ENCODE assay signal across 36 mouse cellular contexts in the genomic region with DNA sequence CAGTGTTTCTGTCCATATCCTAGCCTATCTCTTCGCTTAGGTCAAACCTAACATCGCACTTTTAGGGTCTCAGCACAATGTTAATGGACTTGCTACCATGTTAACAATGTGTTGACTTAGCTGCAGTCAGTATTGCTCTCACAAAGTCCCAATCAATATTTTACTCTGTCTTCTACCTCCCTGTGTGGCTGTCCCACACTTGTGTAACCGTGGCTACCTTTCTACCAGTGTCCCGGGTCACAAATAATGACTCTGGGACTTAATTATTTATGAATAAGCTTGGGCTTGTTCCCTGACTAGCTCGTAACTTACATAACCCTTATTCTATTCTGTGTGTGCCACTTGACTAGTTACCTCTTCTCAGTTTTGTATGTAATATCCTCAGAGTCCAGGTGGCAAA. TPM values are rescaled to one million over a fixed set of nuclear protein-coding genes. Genes with fewer than 3 reads are reported as not detected.
"Had no signal": no experiment of that assay in that cellular context is flagged by ENCODE, and none has a peak within 500 bp of the region (broad histone marks: within the 10 kb centered on the region; RNA-seq: fewer than 3 reads in every experiment).

No protein-coding gene starts in this region.

- H3K9me3 ChIP-seq: heart, embryonic 10.5 days; heart, embryonic 12.5 days; heart, embryonic 13.5 days; heart, embryonic 15.5 days; hindbrain, embryonic 10.5 days; hindbrain, embryonic 12.5 days; hindbrain, embryonic 13.5 days; hindbrain, embryonic 15.5 days; intestine, embryonic 15.5 days; kidney, embryonic 15.5 days had no signal

- ATAC-seq: hindbrain, embryonic 16.5 days; hindbrain, postnatal 0 days; inflammation-experienced regulatory T-cells, adult 6 months; intestine, embryonic 15.5 days; intestine, embryonic 16.5 days; intestine, postnatal 0 days had no signal

- H3K4me2 ChIP-seq: heart, embryonic 11.5 days; heart, embryonic 12.5 days; heart, embryonic 13.5 days; heart, embryonic 15.5 days; hindbrain, embryonic 12.5 days; hindbrain, embryonic 13.5 days; hindbrain, embryonic 14.5 days; hindbrain, embryonic 15.5 days; intestine, embryonic 15.5 days; kidney, embryonic 15.5 days had no signal

- H3K9ac ChIP-seq: heart, embryonic 12.5 days; heart, embryonic 13.5 days; heart, embryonic 15.5 days; hindbrain, embryonic 12.5 days; hindbrain, embryonic 13.5 days; hindbrain, embryonic 14.5 days; hindbrain, embryonic 15.5 days; intestine, embryonic 15.5 days; kidney, embryonic 15.5 days had no signal

- H3K4me3 ChIP-seq: heart, embryonic 10.5 days; heart, embryonic 12.5 days; heart, embryonic 13.5 days; heart, embryonic 15.5 days; hindbrain, embryonic 10.5 days; hindbrain, embryonic 12.5 days; hindbrain, embryonic 13.5 days; hindbrain, embryonic 15.5 days; intestine, embryonic 15.5 days; kidney, embryonic 15.5 days; layer of hippocampus, adult 2 months had no signal

- H3K36me3 ChIP-seq: heart, embryonic 10.5 days; heart, embryonic 12.5 days; heart, embryonic 13.5 days; heart, embryonic 15.5 days; hindbrain, embryonic 10.5 days; hindbrain, embryonic 12.5 days; hindbrain, embryonic 13.5 days; hindbrain, embryonic 15.5 days; intestine, embryonic 15.5 days; kidney, embryonic 15.5 days had no signal

- H3K27me3 ChIP-seq: heart, embryonic 12.5 days; hindbrain, embryonic 12.5 days; hindbrain, embryonic 13.5 days; hindbrain, embryonic 15.5 days had no signal

- H3K27ac ChIP-seq: heart, embryonic 10.5 days; heart, embryonic 13.5 days; heart, embryonic 15.5 days; hindbrain, embryonic 10.5 days; hindbrain, embryonic 12.5 days; hindbrain, embryonic 13.5 days; hindbrain, embryonic 14.5 days; hindbrain, embryonic 15.5 days; hindbrain, postnatal 0 days; intestine, embryonic 15.5 days; kidney, embryonic 15.5 days; kidney, postnatal 0 days; layer of hippocampus, adult 2 months had no signal

- DNase-seq: heart, postnatal 10 days; heart, postnatal 14 days; heart, postnatal 36 days; heart, postnatal 4 days; kidney, adult 11 months; kidney, adult 18-20 months; kidney, adult 2 months; kidney, adult 8-10 months; kidney, adult 9 months; kidney, postnatal 10 days; kidney, postnatal 14 days; kidney, postnatal 25 days; kidney, postnatal 36 days; kidney, postnatal 4 days; layer of hippocampus, adult 9-11 months; layer of hippocampus, postnatal 36 days had no signal

- H3K4me1 ChIP-seq: heart, embryonic 10.5 days; heart, embryonic 12.5 days; heart, embryonic 13.5 days; heart, embryonic 15.5 days; intestine, embryonic 15.5 days; kidney, embryonic 15.5 days had no signal

RNA-seq across cellular contexts. Expression of a gene that starts 42.1 kb away (rescaled TPM):
- total RNA-seq: hematopoietic stem cell, adult 5-6 weeks had no signal
- polyA plus RNA-seq: inflammation-experienced regulatory T-cells, adult 6 months had no signal
